Mouse (Mus musculus) hindbrain, embryonic 15.5 days (tissue): ENCODE data around the gene Psmg1. TPM values are rescaled to one million over a fixed set of nuclear protein-coding genes. Genes with fewer than 3 reads are reported as not detected.
"Not testable (repeated sequence)": the region's sequence is repeated elsewhere in the genome, so short reads cannot be mapped to it uniquely, and the experiment has no call there.

ENCODE experiments used
- ATAC-seq: fragments of 200-750 bp; cut with Nextera tagmentation; 2 replicates; pipeline ENCODE4 v1.8.0; 2017; ENCODE audit warnings: low read depth, moderate number of reproducible peaks, moderate TSS enrichment; ENCODE audit not compliant: low FRiP score
- H3K27ac ChIP-seq: fragments of 300-500 bp; sonication (generic); replicated peaks from 2 replicates; pipeline ENCODE4 v1.5.1; 2015; ENCODE audit warnings: mild to moderate bottlenecking, inconsistent platforms
- H3K27me3 ChIP-seq: fragments of 300-500 bp; sonication (generic); 2 replicates; pipeline ENCODE4 v1.6.1; 2015; ENCODE audit warnings: control low read depth, inconsistent platforms
- H3K36me3 ChIP-seq: fragments of 300-500 bp; sonication (generic); 2 replicates; pipeline ENCODE4 v1.6.1; 2015; ENCODE audit warnings: control low read depth, inconsistent platforms
- H3K4me1 ChIP-seq: fragments of 300-500 bp; sonication (generic); replicated peaks from 2 replicates; pipeline ENCODE4 v1.6.1; 2015; ENCODE audit warnings: control low read depth, inconsistent platforms
- H3K4me2 ChIP-seq: fragments of 300-500 bp; sonication (generic); 2 replicates; pipeline ENCODE4 v1.6.1; 2015; ENCODE audit warnings: moderate library complexity, mild to moderate bottlenecking, inconsistent platforms
- H3K4me3 ChIP-seq: fragments of 300-500 bp; sonication (generic); 2 replicates; pipeline ENCODE4 v1.5.1; 2015; ENCODE audit warnings: mild to moderate bottlenecking, inconsistent platforms
- H3K9ac ChIP-seq: fragments of 300-500 bp; sonication (generic); 2 replicates; pipeline ENCODE4 v1.6.1; 2015; ENCODE audit warnings: inconsistent platforms
- H3K9me3 ChIP-seq: fragments of 300-500 bp; sonication (generic); 2 replicates; pipeline ENCODE4 v1.6.1; 2016; ENCODE audit warnings: control low read depth, inconsistent platforms
- WGBS: fragments of 180-500 bp; shearing (Covaris S2); methylation state at CpG from one replicate; pipeline ENCODE4 v1.1.7; 2015; 5-methylcytosine and 5-hydroxymethylcytosine counted together
- polyA plus RNA-seq: library from polyadenylated mRNA; unstranded; fragments of >200 nt; fragmentation: Nextera tagmentation; extraction: Ambion mirVana; gene quantifications from 2 replicates; pipeline ENCODE4 v1.2.1, GENCODE M21; 2015

Psmg1 gene
- polyA plus RNA-seq, 1 experiment from 2014 or later = 68.3 TPM

DNA sequence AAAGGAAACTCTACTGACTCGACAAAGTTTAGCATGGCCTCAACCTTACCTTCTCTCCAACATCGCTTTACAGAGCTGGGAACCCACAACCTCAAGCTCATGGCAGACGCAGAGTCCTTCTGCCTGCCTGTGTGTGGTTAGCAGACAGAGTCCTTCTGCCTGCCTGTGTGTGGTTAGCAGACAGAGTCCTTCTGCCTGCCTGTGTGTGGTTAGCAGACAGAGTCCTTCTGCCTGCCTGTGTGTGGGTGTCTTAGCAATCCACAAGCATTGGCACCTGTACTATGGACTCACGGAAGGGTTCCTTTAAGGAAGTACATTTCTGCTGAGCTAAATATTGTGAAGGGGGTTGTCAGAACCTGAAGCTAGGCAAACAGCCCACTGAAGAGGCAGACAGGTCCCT is 3.8 kb upstream of the Psmg1 start:
- not testable (repeated sequence) for H3K4me3 ChIP-seq, H3K9me3 ChIP-seq, H3K27ac ChIP-seq, H3K4me2 ChIP-seq, H3K9ac ChIP-seq, H3K36me3 ChIP-seq, ATAC-seq, H3K27me3 ChIP-seq
- 90% methylated on average over 4 of the region's 4 CpGs for WGBS
- peaks cover 15% of the 10 kb centered on the region for H3K4me1 ChIP-seq

DNA sequence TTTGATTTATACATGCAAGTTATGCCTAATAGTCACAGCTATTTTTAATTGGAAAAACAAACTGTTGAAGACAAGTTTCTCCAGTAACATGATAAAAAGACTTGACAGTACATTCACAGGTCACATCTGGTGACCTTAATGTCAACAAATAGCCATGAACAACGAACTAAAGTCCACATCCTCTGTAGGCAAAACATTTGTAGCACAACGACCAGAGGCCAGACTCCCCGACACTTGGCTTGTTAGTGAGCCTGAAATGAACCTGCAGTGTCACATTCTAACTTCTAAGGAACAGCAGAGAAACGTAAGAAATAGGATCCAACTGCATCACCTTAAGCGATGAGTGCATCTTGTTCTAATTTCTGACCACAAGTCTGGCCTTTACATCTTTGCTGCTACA is 1.8 kb upstream of the Psmg1 start:
- Histone ChIP-seq H3K27ac (no peak overlapping the region), H3K4me3 (no peak overlapping the region), H3K4me1 (peaks cover 15% of the 10 kb centered on the region), H3K9ac (no peak overlapping the region), H3K36me3 (peaks cover 8% of the 10 kb centered on the region), H3K4me2 (no peak overlapping the region), H3K27me3 (no peaks in the 10 kb centered on the region), H3K9me3 (no peaks in the 10 kb centered on the region)
- no peak for ATAC-seq
- WGBS = 80% methylated on average over 5 of the region's 5 CpGs

DNA sequence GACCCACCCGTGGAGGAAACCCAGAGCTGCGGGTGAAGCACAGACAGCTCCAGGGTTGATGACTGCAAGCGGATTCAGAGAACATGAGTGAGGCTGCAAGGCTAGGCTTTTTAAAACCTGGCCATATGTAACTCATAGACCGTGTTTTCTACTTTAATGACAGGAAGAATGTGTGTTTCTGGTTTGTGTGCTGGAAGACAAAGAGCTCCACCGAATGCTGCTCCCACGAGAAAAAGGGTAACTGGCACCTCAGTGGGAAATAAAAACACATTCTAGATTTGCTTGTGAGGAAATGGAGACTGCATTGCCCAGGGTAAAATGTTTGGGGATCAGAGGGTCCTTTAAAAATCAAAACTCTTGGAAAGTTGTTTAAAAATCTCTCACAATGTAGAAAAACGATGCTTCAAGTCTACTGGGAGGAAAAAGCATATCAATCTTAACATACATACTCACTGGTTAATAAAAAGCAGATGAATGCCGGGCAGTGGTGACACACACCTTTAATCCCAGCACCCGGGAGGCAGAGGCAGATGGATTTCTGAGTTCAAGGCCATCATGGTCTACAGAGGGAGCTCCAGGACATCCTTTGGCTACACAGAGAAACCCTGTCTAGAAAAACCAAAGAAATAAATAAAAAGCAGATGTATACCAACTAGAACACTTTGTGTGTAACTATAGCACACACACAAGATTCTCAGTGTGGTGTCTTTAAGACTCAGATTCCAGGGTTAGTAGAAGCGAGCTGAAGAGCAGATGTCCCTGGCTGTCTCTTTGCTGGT is 551 bp upstream of the Psmg1 start:
- H3K27ac ChIP-seq = peak overlapping the region; percentile 88
- no peak for ATAC-seq
- peak overlapping the region; percentile 60 for H3K9ac ChIP-seq
- 8% methylated on average over 10 of the region's 10 CpGs for WGBS
- no peaks in the 10 kb centered on the region for H3K27me3 ChIP-seq
- H3K4me3 ChIP-seq = peak overlapping the region; percentile 73
- H3K36me3 ChIP-seq = peaks cover 18% of the 10 kb centered on the region
- peaks cover 15% of the 10 kb centered on the region for H3K4me1 ChIP-seq
- peak overlapping the region; percentile 63 for H3K4me2 ChIP-seq
- H3K9me3 ChIP-seq = no peaks in the 10 kb centered on the region

DNA sequence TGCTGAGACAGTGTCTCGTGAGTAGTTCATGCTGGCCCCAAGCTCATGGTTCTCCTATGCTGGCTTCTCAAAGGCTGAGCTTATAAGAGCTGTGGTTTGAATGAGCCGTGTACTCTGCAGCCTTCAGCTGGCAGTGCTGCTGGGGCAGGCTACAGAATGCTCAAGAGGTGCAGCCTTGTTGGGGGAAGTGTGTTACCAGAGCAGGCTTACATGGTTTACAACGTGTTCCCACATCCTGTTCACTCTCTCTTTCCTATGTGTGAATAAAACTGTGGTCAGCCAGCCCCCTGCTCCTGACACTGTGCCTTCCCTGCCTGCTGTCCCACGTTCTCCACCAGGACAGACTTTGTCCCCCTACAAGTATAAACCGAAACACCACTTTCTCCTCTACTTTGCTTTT is 5.8 kb downstream of the Psmg1 start:
- peaks cover 31% of the 10 kb centered on the region for H3K36me3 ChIP-seq
- H3K27me3 ChIP-seq = no peaks in the 10 kb centered on the region
- WGBS = 98% methylated on average over 5 of the region's 5 CpGs
- no peak overlapping the region for H3K4me3 ChIP-seq
- H3K27ac ChIP-seq = no peak overlapping the region
- H3K9me3 ChIP-seq = no peaks in the 10 kb centered on the region
- no peak overlapping the region for H3K4me2 ChIP-seq
- ATAC-seq = no peak
- peaks cover 3% of the 10 kb centered on the region for H3K4me1 ChIP-seq
- H3K9ac ChIP-seq = no peak overlapping the region

DNA sequence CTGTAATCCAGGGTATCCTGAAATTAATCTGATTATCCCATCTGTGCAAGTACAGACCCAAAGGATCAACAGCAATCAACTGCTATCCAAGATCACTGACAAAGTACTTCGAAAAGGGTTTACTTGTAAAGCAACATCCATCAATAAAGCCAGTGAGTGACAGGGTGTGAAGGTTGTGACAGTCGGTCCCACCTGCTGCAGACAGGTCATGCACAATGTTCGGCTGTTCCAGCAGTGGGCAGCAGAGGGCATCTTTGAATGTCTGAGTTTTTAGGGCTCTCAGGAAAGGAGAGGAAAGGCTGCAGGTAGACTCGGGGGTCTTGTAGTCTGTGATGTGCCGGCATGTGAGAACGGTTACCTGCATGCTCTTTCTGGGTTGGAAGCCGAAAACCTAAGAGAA is 7.2 kb downstream of the Psmg1 start:
- H3K27me3 ChIP-seq = no peaks in the 10 kb centered on the region
- H3K4me1 ChIP-seq = no peaks in the 10 kb centered on the region
- no peak overlapping the region for H3K27ac ChIP-seq
- H3K36me3 ChIP-seq = peaks cover 31% of the 10 kb centered on the region
- H3K9ac ChIP-seq = no peak overlapping the region
- ATAC-seq = no peak
- H3K4me3 ChIP-seq = no peak overlapping the region
- no peaks in the 10 kb centered on the region for H3K9me3 ChIP-seq
- H3K4me2 ChIP-seq = no peak overlapping the region
- WGBS = 84% methylated on average over 7 of the region's 7 CpGs

DNA sequence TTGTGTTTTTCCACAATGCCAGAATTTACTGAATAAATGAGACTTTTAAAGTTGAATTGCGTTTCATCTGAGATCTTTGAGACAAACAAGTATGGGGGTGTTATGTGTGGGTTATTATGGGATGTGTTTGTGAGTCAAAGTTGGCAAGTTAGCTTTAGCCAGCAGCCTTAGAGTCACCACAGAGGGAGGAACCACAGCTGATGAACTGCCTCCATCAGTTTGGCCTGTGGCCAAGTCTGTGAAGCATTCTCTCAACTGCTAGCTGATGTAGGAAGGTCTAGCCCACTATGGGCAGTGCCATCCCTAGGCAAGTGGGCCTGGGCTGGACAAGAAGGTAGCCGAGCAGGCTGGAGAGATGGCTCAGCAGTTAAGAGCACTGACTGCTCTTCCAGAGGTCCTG is 19.9 kb downstream of the Psmg1 start:
- no peaks in the 10 kb centered on the region for H3K27me3 ChIP-seq
- no peak overlapping the region for H3K9ac ChIP-seq
- H3K36me3 ChIP-seq = no peaks in the 10 kb centered on the region
- no peak for ATAC-seq
- no peak overlapping the region for H3K4me2 ChIP-seq
- WGBS = 91% methylated on average over 2 of the region's 2 CpGs
- no peak overlapping the region for H3K27ac ChIP-seq
- no peak overlapping the region for H3K4me3 ChIP-seq
- H3K9me3 ChIP-seq = no peaks in the 10 kb centered on the region
- H3K4me1 ChIP-seq = no peaks in the 10 kb centered on the region

DNA sequence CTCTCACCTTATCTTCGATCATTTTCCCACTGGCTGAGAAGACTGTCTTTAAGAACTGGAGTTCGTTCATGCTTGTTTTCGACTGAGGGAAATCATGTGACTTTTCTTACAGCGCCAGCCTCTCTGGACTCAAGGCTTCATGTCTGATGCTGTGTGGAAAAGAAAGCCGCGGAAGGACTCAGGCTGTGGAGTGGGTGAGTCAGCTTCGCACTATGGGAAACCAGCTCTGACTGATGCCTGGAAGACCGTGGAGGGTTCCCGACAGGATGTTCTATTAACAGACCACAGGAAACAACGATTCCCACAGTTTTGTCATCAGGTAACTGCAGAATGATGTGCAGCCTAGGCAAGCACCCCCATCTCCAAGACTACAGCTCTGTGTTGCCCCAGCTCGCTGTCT is 23.3 kb downstream of the Psmg1 start:
- H3K27me3 ChIP-seq = no peaks in the 10 kb centered on the region
- no peaks in the 10 kb centered on the region for H3K4me1 ChIP-seq
- H3K4me2 ChIP-seq = no peak overlapping the region
- no peak overlapping the region for H3K27ac ChIP-seq
- no peak for ATAC-seq
- H3K36me3 ChIP-seq = no peaks in the 10 kb centered on the region
- 88% methylated on average over 11 of the region's 11 CpGs for WGBS
- H3K4me3 ChIP-seq = no peak overlapping the region
- H3K9ac ChIP-seq = no peak overlapping the region
- H3K9me3 ChIP-seq = no peaks in the 10 kb centered on the region

DNA sequence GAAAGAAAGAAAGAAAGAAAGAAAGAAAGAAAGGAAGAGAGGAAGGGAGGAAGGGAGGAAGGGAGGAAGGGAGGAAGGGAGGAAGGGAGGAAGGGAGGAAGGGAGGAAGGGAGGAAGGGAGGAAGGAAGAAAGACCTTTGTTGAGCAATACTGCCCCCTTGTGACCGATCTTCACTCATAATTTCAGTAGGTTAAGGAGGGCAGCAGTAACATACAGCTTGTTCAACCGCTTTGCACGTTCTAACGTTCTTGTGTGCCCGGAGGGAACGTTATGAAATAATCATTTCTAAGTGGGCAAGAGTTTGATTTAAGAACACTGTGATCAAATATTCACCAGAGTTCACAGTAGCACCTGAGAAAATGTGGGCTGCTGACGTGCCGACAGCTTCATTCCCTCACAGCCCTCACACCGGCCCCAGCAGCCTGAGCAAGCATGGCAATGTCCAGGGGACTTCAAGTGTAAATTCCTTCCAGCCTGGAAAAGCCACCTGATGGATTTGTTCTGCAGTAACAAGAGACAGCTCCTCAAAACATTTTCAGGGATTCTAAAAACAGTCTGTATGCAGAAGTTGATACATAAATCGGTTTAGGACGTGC is 26.2 kb downstream of the Psmg1 start:
- Histone ChIP-seq H3K4me1 (no peaks in the 10 kb centered on the region), H3K27ac (no peak overlapping the region), H3K4me2 (no peak overlapping the region), H3K4me3 (no peak overlapping the region), H3K9ac (no peak overlapping the region), H3K9me3 (no peaks in the 10 kb centered on the region), H3K36me3 (no peaks in the 10 kb centered on the region), H3K27me3 (no peaks in the 10 kb centered on the region)
- 59% methylated on average over 11 of the region's 11 CpGs for WGBS
- no peak for ATAC-seq

DNA sequence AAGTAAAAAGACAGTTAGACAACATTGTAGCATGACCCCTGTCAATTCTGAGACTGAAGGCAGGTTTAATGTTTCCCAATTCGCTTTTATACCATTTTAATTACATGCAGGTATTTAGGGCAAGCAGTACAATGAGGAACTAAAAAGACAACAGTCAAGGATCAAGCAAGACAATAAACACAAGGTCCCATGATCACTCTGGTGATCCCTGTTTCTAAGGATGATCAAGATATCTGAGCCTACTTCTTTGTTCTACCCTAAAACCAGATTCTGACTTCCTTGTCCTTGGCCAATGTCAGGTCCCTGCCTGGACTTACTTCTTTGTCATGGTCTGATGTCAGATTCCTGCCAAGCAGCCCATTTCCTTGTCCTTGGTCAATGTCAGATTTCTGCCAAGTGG is 29.3 kb downstream of the Psmg1 start:
- H3K27ac ChIP-seq, H3K9me3 ChIP-seq, H3K4me3 ChIP-seq, H3K4me1 ChIP-seq, H3K36me3 ChIP-seq, H3K9ac ChIP-seq, H3K27me3 ChIP-seq, ATAC-seq, H3K4me2 ChIP-seq: not testable (repeated sequence)
- WGBS = 68% methylated on average over 1 of the region's 1 CpGs

DNA sequence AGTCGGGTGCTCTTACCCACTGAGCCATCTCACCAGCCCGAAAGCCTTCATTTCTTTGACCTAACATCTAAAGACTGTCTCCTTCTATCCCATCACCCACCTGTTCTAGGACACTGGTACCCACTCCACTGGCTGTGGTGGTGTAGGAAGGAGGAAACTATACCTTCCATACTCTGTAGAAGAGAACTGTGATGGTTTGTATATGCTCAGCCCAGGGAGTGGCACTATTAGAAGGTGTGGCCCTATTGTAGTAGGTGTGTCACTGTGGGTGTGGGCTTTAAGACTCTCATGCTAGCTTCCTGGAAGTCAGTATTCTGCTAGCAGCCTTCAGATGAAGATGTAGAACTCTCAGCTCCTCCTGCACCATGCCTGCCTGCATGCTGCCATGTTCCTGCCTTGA is 30.1 kb downstream of the Psmg1 start:
- H3K36me3 ChIP-seq, H3K27me3 ChIP-seq, H3K9me3 ChIP-seq, H3K4me3 ChIP-seq, H3K4me1 ChIP-seq, H3K4me2 ChIP-seq, ATAC-seq, H3K27ac ChIP-seq, H3K9ac ChIP-seq: not testable (repeated sequence)
- WGBS = 94% methylated on average over 2 of the region's 2 CpGs

DNA sequence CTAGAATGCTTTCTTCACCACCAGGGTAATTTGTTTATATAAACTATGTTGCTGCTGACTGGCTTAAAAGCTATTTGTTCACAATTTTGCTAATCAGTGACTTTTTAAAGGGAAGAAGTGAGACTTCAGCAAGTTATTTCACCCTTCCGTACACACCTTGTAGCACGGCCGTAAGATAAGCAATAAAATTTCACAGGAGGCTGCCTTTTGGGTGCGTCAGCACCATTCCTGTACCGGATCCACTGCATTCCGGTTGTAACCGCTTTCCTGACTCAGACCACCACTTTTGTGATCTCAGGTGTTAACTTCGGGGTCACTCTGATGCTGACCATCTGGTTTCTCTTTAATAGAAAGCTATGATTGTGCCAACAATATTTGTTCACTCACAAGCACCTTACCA is 32.7 kb downstream of the Psmg1 start:
- WGBS = 88% methylated on average over 8 of the region's 8 CpGs
- Histone ChIP-seq H3K4me1 (no peaks in the 10 kb centered on the region), H3K9me3 (no peaks in the 10 kb centered on the region), H3K9ac (no peak overlapping the region), H3K4me2 (no peak overlapping the region), H3K27me3 (no peaks in the 10 kb centered on the region), H3K36me3 (no peaks in the 10 kb centered on the region), H3K27ac (no peak overlapping the region), H3K4me3 (no peak overlapping the region)
- ATAC-seq = no peak

DNA sequence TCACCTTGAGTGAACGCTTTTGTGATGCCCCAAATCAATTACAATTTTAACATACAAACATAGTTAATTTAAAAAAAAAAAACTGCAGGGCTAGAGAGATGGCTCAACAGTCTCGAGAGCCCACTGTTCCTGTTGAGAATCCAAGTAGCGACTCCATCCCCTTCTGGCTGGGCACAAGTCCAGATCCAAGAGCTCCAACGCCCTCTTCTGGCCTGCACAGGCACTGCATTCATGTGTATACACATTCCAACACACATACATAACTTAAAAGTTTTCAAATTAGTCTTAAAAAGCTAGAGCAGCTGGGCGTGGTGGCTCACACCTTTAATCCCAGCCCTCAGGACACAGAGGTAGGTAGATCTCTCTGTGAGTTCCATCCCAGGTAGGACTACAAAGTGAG is 34.1 kb downstream of the Psmg1 start:
- no peak for ATAC-seq
- WGBS = 69% methylated on average over 5 of the region's 5 CpGs

More for the DNA sequence above, 34.1 kb downstream of the Psmg1 start:
- no peaks in the 10 kb centered on the region for H3K36me3 ChIP-seq
- no peak overlapping the region for H3K4me2 ChIP-seq
- no peak overlapping the region for H3K27ac ChIP-seq
- H3K27me3 ChIP-seq = no peaks in the 10 kb centered on the region
- H3K9me3 ChIP-seq = no peaks in the 10 kb centered on the region
- H3K4me3 ChIP-seq = no peak overlapping the region
- H3K4me1 ChIP-seq = no peaks in the 10 kb centered on the region
- H3K9ac ChIP-seq = no peak overlapping the region
